Mouse (Mus musculus): ENCODE results near the gene Sufu. TPM values are rescaled to one million over a fixed set of nuclear protein-coding genes. Genes with fewer than 3 reads are reported as not detected.
A peak's percentile ranks its signal among the peaks of the same experiment; 100 is the strongest.

The Sufu gene
- polyA plus RNA-seq, 2 experiments, result 30.6 to 35.5 TPM

- peak within 1 kb of the TSS; percentile 89 for H3K4me2 ChIP-seq (replicated peaks; ENCODE audit: low read depth, low read length, severe bottlenecking)
- peak within 1 kb of the TSS; percentile 49 for H3K27ac ChIP-seq (replicated peaks; ENCODE audit: low read depth, low read length)
- H3K9ac ChIP-seq (ENCODE audit: low read depth, low read length, severe bottlenecking), result peak within 1 kb of the TSS; percentile 73
- TF ChIP-seq POLR2A (IDR thresholded peaks at IDR 0.05; ENCODE audit: borderline replicate concordance, extremely low read depth, insufficient read depth, insufficient read length), result peak; percentile 77; the same call in 1 of the 2 replicates
- peak within 1 kb of the TSS; percentile 68 for H3K4me3 ChIP-seq (replicated peaks; ENCODE audit: low read length)
- ATAC-seq (ENCODE audit: low FRiP score, low read depth) (peak; percentile 91), DNase-seq (ENCODE audit: low spot score) (peak; percentile 100)
- no peaks in the 10 kb centered on the region for H3K27me3 ChIP-seq (ENCODE audit: control insufficient read depth, insufficient read depth, low read length)
- H3K4me1 ChIP-seq (ENCODE audit: control insufficient read depth, insufficient read depth, low read length), result peaks cover 38% of the 10 kb centered on the region
- no peaks in the 10 kb centered on the region for H3K9me3 ChIP-seq (ENCODE audit: control insufficient read depth, low read length)
- 1% methylated on average over 51 of the region's 51 CpGs for WGBS
- 0 out of 2 replicates have a peak, but pooled peaks cover 7% of the 10 kb centered on the region for H3K36me3 ChIP-seq (ENCODE audit: control insufficient read depth, insufficient read depth, low read length)
These were observed 1.3 kb upstream of the Sufu start, which contains the start of gene Actr1a for GRCm38 (mm10) chr19:46395109-46396009. Gene Actr1a, minus strand, starts transcription at chr19:46395748.

DNA sequence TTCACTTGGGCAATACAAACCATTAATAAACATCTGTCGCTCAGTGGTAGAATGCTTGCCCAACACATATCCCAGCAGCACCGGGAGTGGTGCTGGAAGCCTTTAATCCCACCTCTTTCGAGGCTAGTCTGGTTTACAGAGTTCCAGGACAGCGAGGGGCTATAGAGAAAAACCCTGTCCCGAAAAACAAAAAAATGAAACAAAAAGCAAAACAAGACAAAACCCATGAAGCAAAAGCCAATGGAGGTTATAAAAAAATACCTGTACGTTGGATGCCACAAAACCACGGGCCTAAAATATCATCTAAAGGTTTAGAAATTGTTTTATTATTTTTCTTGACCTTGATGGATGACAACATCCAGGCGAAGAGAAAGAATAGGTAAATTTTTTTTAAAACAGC is 587 bp upstream of the Sufu start:
- no peaks in the 10 kb centered on the region for H3K9me3 ChIP-seq (ENCODE audit: control insufficient read depth, low read length)
- peak overlapping the region; percentile 68 for H3K4me3 ChIP-seq (replicated peaks; ENCODE audit: low read length)
- peak overlapping the region; percentile 57 for H3K4me2 ChIP-seq (replicated peaks; ENCODE audit: low read depth, low read length, severe bottlenecking)
- ATAC-seq (ENCODE audit: low FRiP score, low read depth), result no peak
- H3K27ac ChIP-seq (replicated peaks; ENCODE audit: low read depth, low read length), result no peak overlapping the region
- TF ChIP-seq POLR2A (IDR thresholded peaks at IDR 0.05; ENCODE audit: borderline replicate concordance, extremely low read depth, insufficient read depth, insufficient read length), result no peak
- WGBS, result 9% methylated on average over 8 of the region's 8 CpGs
- peaks cover 38% of the 10 kb centered on the region for H3K4me1 ChIP-seq (ENCODE audit: control insufficient read depth, insufficient read depth, low read length)
- peaks cover 5% of the 10 kb centered on the region for H3K36me3 ChIP-seq (ENCODE audit: control insufficient read depth, insufficient read depth, low read length)
- H3K9ac ChIP-seq (ENCODE audit: low read depth, low read length, severe bottlenecking), result no peak overlapping the region
- H3K27me3 ChIP-seq (ENCODE audit: control insufficient read depth, insufficient read depth, low read length), result no peaks in the 10 kb centered on the region
- DNase-seq (ENCODE audit: low spot score), result no peak

DNA sequence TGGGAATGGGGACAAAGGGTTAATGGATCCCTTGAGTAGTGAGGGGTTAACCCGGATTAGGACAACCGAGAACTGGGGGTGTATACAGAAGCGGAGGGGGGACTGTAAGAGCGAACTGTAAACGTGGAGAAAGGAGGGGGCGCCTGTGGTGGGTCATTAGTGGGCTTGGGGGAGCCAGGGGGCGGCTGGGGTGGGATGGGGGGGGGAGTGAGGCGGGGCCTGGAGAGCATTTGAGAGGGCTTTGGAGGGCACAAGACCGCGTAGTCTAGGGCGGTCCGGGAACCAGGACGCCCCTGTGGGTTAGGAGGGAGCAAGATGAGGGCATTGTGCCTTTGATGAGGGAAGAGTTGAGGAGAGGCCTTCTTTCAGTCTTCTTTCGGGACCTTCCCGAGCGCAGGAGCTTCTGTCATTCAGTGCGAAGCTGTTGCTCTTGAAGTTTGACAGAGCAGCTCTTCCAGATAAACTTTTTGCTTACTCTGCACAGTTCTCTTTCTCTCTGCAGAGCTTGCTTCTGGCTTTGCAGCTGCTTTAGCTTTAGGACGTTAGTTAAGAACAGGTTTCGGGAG is 823 bp downstream of the Sufu start:
- H3K9me3 ChIP-seq (ENCODE audit: control insufficient read depth, low read length), result no peaks in the 10 kb centered on the region
- peak overlapping the region; percentile 79 for H3K4me2 ChIP-seq (replicated peaks; ENCODE audit: low read depth, low read length, severe bottlenecking)
- H3K36me3 ChIP-seq (ENCODE audit: control insufficient read depth, insufficient read depth, low read length), result peaks cover 13% of the 10 kb centered on the region
- WGBS, result 1% methylated on average over 18 of the region's 19 CpGs
- H3K9ac ChIP-seq (ENCODE audit: low read depth, low read length, severe bottlenecking), result peak overlapping the region; percentile 77
- H3K4me1 ChIP-seq (ENCODE audit: control insufficient read depth, insufficient read depth, low read length), result peaks cover 38% of the 10 kb centered on the region
- peak overlapping the region; percentile 82 for H3K27ac ChIP-seq (replicated peaks; ENCODE audit: low read depth, low read length)
- ATAC-seq (ENCODE audit: low FRiP score, low read depth) (no peak), DNase-seq (ENCODE audit: low spot score) (peak; percentile 41)
- H3K4me3 ChIP-seq (replicated peaks; ENCODE audit: low read length), result peak overlapping the region; percentile 57
- TF ChIP-seq POLR2A (IDR thresholded peaks at IDR 0.05; ENCODE audit: borderline replicate concordance, extremely low read depth, insufficient read depth, insufficient read length), result no peak
- no peaks in the 10 kb centered on the region for H3K27me3 ChIP-seq (ENCODE audit: control insufficient read depth, insufficient read depth, low read length)

- WGBS, result 35% methylated on average over 3 of the region's 3 CpGs
These were observed 1.7 kb downstream of the Sufu start for GRCm38 (mm10) chr19:46398401-46398800.

GRCm38 (mm10) chr19:46399372-46399771 is 2.7 kb downstream of the Sufu start:
- no peak overlapping the region for H3K27ac ChIP-seq (replicated peaks; ENCODE audit: low read depth, low read length)
- WGBS, result 73% methylated on average over 6 of the region's 6 CpGs
- ATAC-seq (ENCODE audit: low FRiP score, low read depth) (no peak), DNase-seq (ENCODE audit: low spot score) (no peak)
- TF ChIP-seq POLR2A (IDR thresholded peaks at IDR 0.05; ENCODE audit: borderline replicate concordance, extremely low read depth, insufficient read depth, insufficient read length), result no peak
- no peak overlapping the region for H3K4me3 ChIP-seq (replicated peaks; ENCODE audit: low read length)
- H3K9me3 ChIP-seq (ENCODE audit: control insufficient read depth, low read length), result no peaks in the 10 kb centered on the region
- peaks cover 32% of the 10 kb centered on the region for H3K36me3 ChIP-seq (ENCODE audit: control insufficient read depth, insufficient read depth, low read length)
- no peak overlapping the region for H3K9ac ChIP-seq (ENCODE audit: low read depth, low read length, severe bottlenecking)
- H3K27me3 ChIP-seq (ENCODE audit: control insufficient read depth, insufficient read depth, low read length), result no peaks in the 10 kb centered on the region
- peaks cover 30% of the 10 kb centered on the region for H3K4me1 ChIP-seq (ENCODE audit: control insufficient read depth, insufficient read depth, low read length)
- H3K4me2 ChIP-seq (replicated peaks; ENCODE audit: low read depth, low read length, severe bottlenecking), result no peak overlapping the region

More at GRCm38 (mm10) chr19:46398401-46398800, 1.7 kb downstream of the Sufu start:
- peaks cover 22% of the 10 kb centered on the region for H3K36me3 ChIP-seq (ENCODE audit: control insufficient read depth, insufficient read depth, low read length)
- H3K4me3 ChIP-seq (replicated peaks; ENCODE audit: low read length), result peak overlapping the region; percentile 57
- ATAC-seq (ENCODE audit: low FRiP score, low read depth), result no peak
- no peak for TF ChIP-seq POLR2A (IDR thresholded peaks at IDR 0.05; ENCODE audit: borderline replicate concordance, extremely low read depth, insufficient read depth, insufficient read length)
- no peaks in the 10 kb centered on the region for H3K27me3 ChIP-seq (ENCODE audit: control insufficient read depth, insufficient read depth, low read length)
- H3K9ac ChIP-seq (ENCODE audit: low read depth, low read length, severe bottlenecking), result peak overlapping the region; percentile 77
- peak overlapping the region; percentile 79 for H3K4me2 ChIP-seq (replicated peaks; ENCODE audit: low read depth, low read length, severe bottlenecking)
- peaks cover 36% of the 10 kb centered on the region for H3K4me1 ChIP-seq (ENCODE audit: control insufficient read depth, insufficient read depth, low read length)
- no peak overlapping the region for H3K27ac ChIP-seq (replicated peaks; ENCODE audit: low read depth, low read length)
- DNase-seq (ENCODE audit: low spot score), result no peak
- H3K9me3 ChIP-seq (ENCODE audit: control insufficient read depth, low read length), result no peaks in the 10 kb centered on the region
